Mouse (Mus musculus) spleen, adult 2 months (tissue): ENCODE measurements at regions not wholly inside any gene's neighbourhood (a gene's known extent, or its start where the extent isn't known, plus 50 kb on each side); places are given as distances from the start of the nearest gene placed in this dataset.

Source experiments
- DNase-seq, 2 experiments: peaks; one replicate each; pipeline versions ENCODE4 v3.0.0 to v3.0.0-alpha.2; 2012 to 2021; ENCODE audit warnings: low spot score in 2 of 2, low read depth in 1 of 2
- H3K27ac ChIP-seq: fragments of 200-500 bp; 2 replicates; pipeline ENCODE4 v1.5.1; 2012; ENCODE audit warnings: low read length, inconsistent platforms; ENCODE audit not compliant: insufficient read depth
- H3K27me3 ChIP-seq: fragments of 200-500 bp; 2 replicates; pipeline ENCODE4 v1.6.1; 2012; ENCODE audit warnings: mild to moderate bottlenecking, moderate library complexity, low read length, inconsistent platforms; ENCODE audit not compliant: control insufficient read depth, insufficient read depth
- H3K36me3 ChIP-seq: fragments of 200-500 bp; 2 replicates; pipeline ENCODE4 v1.6.1; 2012; ENCODE audit warnings: mild to moderate bottlenecking, low read length, inconsistent platforms; ENCODE audit not compliant: control insufficient read depth, insufficient read depth
- H3K4me1 ChIP-seq: fragments of 200-500 bp; 2 replicates; pipeline ENCODE4 v1.6.1; 2011; ENCODE audit warnings: inconsistent platforms; ENCODE audit not compliant: control insufficient read depth, insufficient read depth, insufficient read length
- H3K4me3 ChIP-seq: fragments of 200-500 bp; 2 replicates; pipeline ENCODE4 v1.5.1; 2011; ENCODE audit warnings: mild to moderate bottlenecking, inconsistent platforms; ENCODE audit not compliant: insufficient read depth, insufficient read length; ENCODE audit errors: extremely low read depth
- CTCF ChIP-seq: fragments of 200-500 bp; IDR thresholded peaks from 2 replicates; pipeline ENCODE4 v1.5.1; 2011; ENCODE audit warnings: mild to moderate bottlenecking, inconsistent platforms; ENCODE audit not compliant: insufficient read depth, insufficient read length, insufficient replicate concordance; ENCODE audit errors: extremely low read depth
- POLR2A ChIP-seq: fragments of 200-500 bp; IDR thresholded peaks from 2 replicates; pipeline ENCODE4 v1.6.1; 2011; ENCODE audit warnings: low read depth, low read length, inconsistent platforms
- WGBS: fragments of 180-500 bp; shearing (Covaris S2); methylation state at CpG from one replicate; pipeline ENCODE4 v1.1.7; 2018; 5-methylcytosine and 5-hydroxymethylcytosine counted together

- WGBS: 89% methylated on average over 6 of the region's 6 CpGs
- no peaks in the 10 kb centered on the region for H3K27me3 ChIP-seq
- no peak for TF ChIP-seq POLR2A
- no peak for TF ChIP-seq CTCF
- no peak overlapping the region for H3K4me3 ChIP-seq
- H3K27ac ChIP-seq: no peak overlapping the region
- DNase-seq: no peak
- no peaks in the 10 kb centered on the region for H3K36me3 ChIP-seq
- no peaks in the 10 kb centered on the region for H3K4me1 ChIP-seq
Observed at GRCm38 (mm10) chr8:36339449-36339848, 573.9 kb downstream of the Gm19410 start.

- Histone ChIP-seq H3K27ac (no peak overlapping the region), H3K36me3 (no peaks in the 10 kb centered on the region), H3K27me3 (no peaks in the 10 kb centered on the region), H3K4me1 (no peaks in the 10 kb centered on the region), H3K4me3 (no peak overlapping the region)
- TF ChIP-seq POLR2A (no peak), CTCF (no peak)
- 70% methylated on average over 3 of the region's 3 CpGs for WGBS
- DNase-seq: no peak
Observed at GRCm38 (mm10) chr8:36340454-36340853, 574.9 kb downstream of the Gm19410 start.

DNA sequence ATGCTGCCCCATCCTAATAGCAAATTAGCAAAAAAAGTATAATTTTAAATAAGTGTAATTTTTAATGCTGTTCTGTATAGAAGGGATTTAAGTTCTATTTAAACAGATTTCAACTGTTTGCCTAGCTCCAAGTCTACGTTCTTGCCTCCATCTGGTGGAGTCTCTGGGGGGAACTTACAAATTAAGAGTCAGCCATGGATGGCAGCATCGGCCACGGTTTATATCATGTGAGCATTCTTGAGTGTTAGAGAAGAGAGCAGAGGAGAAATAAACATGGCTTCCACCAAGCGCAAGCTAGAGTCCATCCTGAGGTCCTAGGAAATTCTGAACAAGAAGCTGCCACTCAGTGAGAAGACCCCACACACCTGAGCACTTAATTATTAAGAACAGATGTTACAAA is 576.4 kb downstream of the Gm19410 start:
- 82% methylated on average over 4 of the region's 4 CpGs for WGBS
- no peak overlapping the region for H3K27ac ChIP-seq
- no peaks in the 10 kb centered on the region for H3K27me3 ChIP-seq
- no peak for DNase-seq
- no peaks in the 10 kb centered on the region for H3K36me3 ChIP-seq
- no peak for TF ChIP-seq POLR2A
- TF ChIP-seq CTCF: no peak
- H3K4me3 ChIP-seq: no peak overlapping the region
- no peaks in the 10 kb centered on the region for H3K4me1 ChIP-seq

DNA sequence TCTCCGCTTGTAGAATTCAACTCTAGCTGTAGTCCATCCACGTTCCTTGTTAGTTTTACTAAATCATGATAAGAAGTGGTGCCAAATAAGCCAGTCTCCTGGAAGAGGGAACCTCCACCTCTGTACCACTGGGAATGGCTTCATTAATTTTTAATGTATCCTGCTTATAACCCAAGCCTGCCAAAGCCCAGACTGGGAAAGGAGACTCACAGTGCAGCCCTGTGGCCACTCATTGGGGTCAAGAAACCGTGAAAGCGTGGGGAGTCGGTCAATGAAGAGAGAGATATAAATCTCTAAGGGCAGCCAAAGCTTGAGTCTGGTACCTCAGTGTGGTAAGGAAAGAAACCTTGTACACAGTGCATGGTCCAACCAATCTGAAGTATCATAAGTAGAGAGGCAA is 577.1 kb downstream of the Gm19410 start:
- Histone ChIP-seq H3K36me3 (no peaks in the 10 kb centered on the region), H3K27ac (no peak overlapping the region), H3K4me1 (no peaks in the 10 kb centered on the region), H3K4me3 (no peak overlapping the region), H3K27me3 (no peaks in the 10 kb centered on the region)
- 90% methylated on average over 5 of the region's 5 CpGs for WGBS
- no peak for TF ChIP-seq CTCF
- no peak for TF ChIP-seq POLR2A
- no peak for DNase-seq

- H3K27ac ChIP-seq: no peak overlapping the region
- 49% methylated on average over 7 of the region's 7 CpGs for WGBS
- DNase-seq: peak; percentile 47 to 70
Observed at GRCm38 (mm10) chr8:36346682-36347324, 581.2 kb downstream of the Gm19410 start.

GRCm38 (mm10) chr8:36348067-36348466 is 582.5 kb downstream of the Gm19410 start:
- Histone ChIP-seq H3K27ac (no peak overlapping the region), H3K27me3 (no peaks in the 10 kb centered on the region), H3K36me3 (no peaks in the 10 kb centered on the region), H3K4me3 (no peak overlapping the region), H3K4me1 (no peaks in the 10 kb centered on the region)
- WGBS: 89% methylated on average over 1 of the region's 1 CpGs
- no peak for TF ChIP-seq CTCF
- no peak for DNase-seq

More at GRCm38 (mm10) chr8:36346682-36347324, 581.2 kb downstream of the Gm19410 start:
- Histone ChIP-seq H3K36me3 (no peaks in the 10 kb centered on the region), H3K27me3 (no peaks in the 10 kb centered on the region), H3K4me1 (no peaks in the 10 kb centered on the region), H3K4me3 (no peak overlapping the region)
- TF ChIP-seq POLR2A (no peak), CTCF (peak; percentile 87; the same call in 1 of the 2 replicates)

DNA sequence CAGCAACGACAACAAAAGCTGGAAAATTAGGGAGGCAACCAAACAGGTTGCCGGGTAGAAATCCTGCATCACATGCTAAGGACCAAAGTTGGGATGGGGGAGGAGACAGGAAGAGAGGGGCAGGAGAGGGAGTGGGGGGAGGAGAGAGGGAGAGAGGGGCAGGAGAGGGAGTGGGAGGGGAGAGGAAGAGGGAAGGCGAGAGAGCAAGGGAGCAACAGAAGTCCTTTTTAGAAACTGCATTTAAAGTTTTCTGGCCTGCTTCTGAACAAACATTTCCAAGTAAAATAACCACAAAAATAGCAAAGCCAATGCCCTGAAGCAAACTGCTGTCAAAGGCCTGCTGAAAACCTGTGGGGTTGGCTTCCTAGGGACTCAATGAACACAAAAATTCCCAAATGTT is 589.3 kb downstream of the Gm19410 start:
- Histone ChIP-seq H3K4me1 (no peaks in the 10 kb centered on the region), H3K36me3 (no peaks in the 10 kb centered on the region), H3K27me3 (no peaks in the 10 kb centered on the region), H3K4me3 (no peak overlapping the region), H3K27ac (no peak overlapping the region)
- no peak for DNase-seq
- no peak for TF ChIP-seq POLR2A
- TF ChIP-seq CTCF: no peak
- WGBS: 55% methylated on average over 3 of the region's 3 CpGs

DNA sequence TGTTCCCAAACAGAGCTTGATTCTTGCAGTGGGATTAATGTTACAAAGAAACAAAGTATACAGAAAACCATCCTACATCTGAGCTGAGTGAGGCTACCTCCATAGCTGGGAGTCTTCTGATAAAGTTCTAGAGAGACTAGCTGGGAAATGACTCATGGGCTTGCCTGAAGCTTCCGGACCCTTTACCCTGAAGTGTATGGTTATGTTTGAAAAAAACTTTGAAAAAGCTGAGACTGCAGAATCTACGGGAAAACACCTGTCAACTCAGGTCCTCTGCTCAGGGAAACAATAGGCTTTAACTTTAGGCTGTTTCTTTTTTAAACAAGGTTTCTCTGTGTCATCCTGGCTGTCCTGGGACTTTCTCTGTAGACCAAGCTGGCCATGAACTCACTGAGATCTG is 593.4 kb downstream of the Gm19410 start:
- H3K36me3 ChIP-seq: no peaks in the 10 kb centered on the region
- DNase-seq: no peak
- no peak for TF ChIP-seq POLR2A
- TF ChIP-seq CTCF: no peak
- no peak overlapping the region for H3K4me3 ChIP-seq
- 65% methylated on average over 2 of the region's 2 CpGs for WGBS
- no peaks in the 10 kb centered on the region for H3K27me3 ChIP-seq
- no peaks in the 10 kb centered on the region for H3K4me1 ChIP-seq
- no peak overlapping the region for H3K27ac ChIP-seq
